Mouse (Mus musculus): ENCODE data around the gene Dlg2. TPM values are rescaled to one million over a fixed set of nuclear protein-coding genes. Genes with fewer than 3 reads are reported as not detected.

The Dlg2 gene
- total RNA-seq (2015; ENCODE audit: low replicate concordance), result 5.8 TPM in 1 of 2 replicates, not detected in the other
- not detected in 2 replicates for total RNA-seq (2017; ENCODE audit: low replicate concordance)

GRCm38 (mm10) chr7:90476313-90477245 is at the start of gene Dlg2:
Gene Dlg2 (plus strand): TSS chr7:90476672.
- ATAC-seq (replicated peaks; ENCODE audit: low FRiP score, poor library complexity, severe bottlenecking), result peak; percentile 14; the same call in 1 of the 2 replicates

- no peak for ATAC-seq (replicated peaks; ENCODE audit: low FRiP score, poor library complexity, severe bottlenecking)
Measured at GRCm38 (mm10) chr7:90427006-90427405, 49.5 kb upstream of the Dlg2 start.

GRCm38 (mm10) chr7:90432221-90432620 is 44.3 kb upstream of the Dlg2 start:
- ATAC-seq (replicated peaks; ENCODE audit: low FRiP score, poor library complexity, severe bottlenecking), result no peak

GRCm38 (mm10) chr7:90440044-90440443 is 36.4 kb upstream of the Dlg2 start:
- no peak for ATAC-seq (replicated peaks; ENCODE audit: low FRiP score, poor library complexity, severe bottlenecking)

- ATAC-seq (replicated peaks; ENCODE audit: low FRiP score, poor library complexity, severe bottlenecking), result peak; percentile 16; the same call in 1 of the 2 replicates
Measured at GRCm38 (mm10) chr7:90442070-90442469, 34.4 kb upstream of the Dlg2 start.

GRCm38 (mm10) chr7:90442518-90443080 is 33.9 kb upstream of the Dlg2 start, which contains the start of gene Crebzf:
Gene Crebzf (plus strand): TSS chr7:90442729.
- peak; percentile 92 for ATAC-seq (replicated peaks; ENCODE audit: low FRiP score, poor library complexity, severe bottlenecking)

GRCm38 (mm10) chr7:90443101-90444091 is 33.1 kb upstream of the Dlg2 start:
- ATAC-seq (replicated peaks; ENCODE audit: low FRiP score, poor library complexity, severe bottlenecking), result peak; percentile 72

GRCm38 (mm10) chr7:90444206-90444605 is 32.3 kb upstream of the Dlg2 start:
- ATAC-seq (replicated peaks; ENCODE audit: low FRiP score, poor library complexity, severe bottlenecking), result peak; percentile 40; the same call in 1 of the 2 replicates

GRCm38 (mm10) chr7:90456149-90456844 is 20.2 kb upstream of the Dlg2 start:
- no peak for ATAC-seq (replicated peaks; ENCODE audit: low FRiP score, poor library complexity, severe bottlenecking)

- ATAC-seq (replicated peaks; ENCODE audit: low FRiP score, poor library complexity, severe bottlenecking), result peak; percentile 96
Measured at GRCm38 (mm10) chr7:90456845-90457468, 19.5 kb upstream of the Dlg2 start, which contains the start of gene Tmem126a. Gene Tmem126a (minus strand): TSS chr7:90457229.

- ATAC-seq (replicated peaks; ENCODE audit: low FRiP score, poor library complexity, severe bottlenecking), result peak; percentile 28
Measured at GRCm38 (mm10) chr7:90457517-90457916, 19.0 kb upstream of the Dlg2 start.

GRCm38 (mm10) chr7:90460330-90460729 is 16.1 kb upstream of the Dlg2 start:
- ATAC-seq (replicated peaks; ENCODE audit: low FRiP score, poor library complexity, severe bottlenecking), result no peak

- ATAC-seq (replicated peaks; ENCODE audit: low FRiP score, poor library complexity, severe bottlenecking), result 0 out of 2 replicates have a peak, but pooled peaks have one; percentile 28
Measured at GRCm38 (mm10) chr7:90460930-90461329, 15.5 kb upstream of the Dlg2 start.

GRCm38 (mm10) chr7:90461441-90461840 is 15.0 kb upstream of the Dlg2 start:
- ATAC-seq (replicated peaks; ENCODE audit: low FRiP score, poor library complexity, severe bottlenecking), result no peak

GRCm38 (mm10) chr7:90473511-90473910 is 3.0 kb upstream of the Dlg2 start:
- ATAC-seq (replicated peaks; ENCODE audit: low FRiP score, poor library complexity, severe bottlenecking), result no peak

GRCm38 (mm10) chr7:90475793-90476312 is 619 bp upstream of the Dlg2 start, which contains the start of gene Tmem126b:
Gene Tmem126b (minus strand): TSS chr7:90476001.
- peak; percentile 98 for ATAC-seq (replicated peaks; ENCODE audit: low FRiP score, poor library complexity, severe bottlenecking)

- ATAC-seq (replicated peaks; ENCODE audit: low FRiP score, poor library complexity, severe bottlenecking), result no peak
Measured at GRCm38 (mm10) chr7:90482607-90483006, 6.1 kb downstream of the Dlg2 start.

- no peak for ATAC-seq (replicated peaks; ENCODE audit: low FRiP score, poor library complexity, severe bottlenecking)
Measured at GRCm38 (mm10) chr7:90508124-90508523, 31.7 kb downstream of the Dlg2 start.

Measured in erythroid progenitor cell, adult 5-6 weeks (primary cell).